Mouse (Mus musculus): ENCODE data around the gene Fen1.

DNA sequence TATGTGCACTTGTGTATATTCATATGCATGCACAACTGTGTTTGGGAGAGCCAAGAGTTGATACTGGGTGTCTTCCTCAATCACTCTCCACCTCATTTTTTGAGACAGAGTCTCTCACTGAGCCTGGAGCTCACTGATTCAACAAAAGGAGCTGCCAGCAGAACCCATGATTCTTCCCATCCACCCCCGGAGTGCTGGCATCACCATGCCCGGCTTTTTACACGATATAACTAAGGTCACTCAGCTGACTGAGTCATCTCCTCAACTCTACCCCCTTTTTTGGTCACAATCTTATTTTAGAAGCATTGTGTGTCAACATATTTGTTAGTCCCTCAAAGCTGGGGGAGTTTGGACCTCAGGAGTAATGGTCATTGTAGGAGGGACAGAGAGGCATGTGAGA, 40.1 kb downstream of the Fen1 start:
- TF ChIP-seq CTCF (IDR thresholded peaks at IDR 0.05; ENCODE audit: low read depth, low read length): no peak
- no peak for TF ChIP-seq POLR2A (IDR thresholded peaks at IDR 0.05; ENCODE audit: borderline replicate concordance, low read depth, low read length)

All from bone marrow macrophage, adult 2 months (primary cell).